Mouse (Mus musculus) G1E (cell line): ENCODE results near the gene Coro1a. TPM values are rescaled to one million over a fixed set of nuclear protein-coding genes. Genes with fewer than 3 reads are reported as not detected.

ENCODE experiments used
- ATAC-seq: 2 replicates; pipeline ENCODE4 v1.8.0; 2016; ENCODE audit warnings: mild to moderate bottlenecking; ENCODE audit not compliant: insufficient number of reproducible peaks, poor library complexity, low FRiP score, severe bottlenecking; ENCODE audit errors: extremely low read depth
- DNase-seq: peaks from one replicate; pipeline ENCODE4 v3.0.0; 2012; ENCODE audit warnings: low spot score
- H3K27me3 ChIP-seq: 2 replicates; pipeline ENCODE4 v1.6.1; 2012; ENCODE audit warnings: mild to moderate bottlenecking, low read length, inconsistent platforms; ENCODE audit not compliant: insufficient read depth
- H3K36me3 ChIP-seq: replicated peaks from 2 replicates; pipeline ENCODE3; 2012; ENCODE audit warnings: mild to moderate bottlenecking, inconsistent platforms
- H3K4me1 ChIP-seq: 2 replicates; pipeline ENCODE4 v1.6.1; 2012; ENCODE audit warnings: low read depth, low read length, inconsistent platforms, mixed read lengths; ENCODE audit not compliant: insufficient read depth
- H3K4me3 ChIP-seq: 2 replicates; pipeline ENCODE4 v1.5.1; 2012; ENCODE audit warnings: low read depth, mild to moderate bottlenecking, inconsistent platforms, low read length, moderate library complexity, mixed read lengths
- H3K9me3 ChIP-seq: replicated peaks from 2 replicates; pipeline ENCODE4 v1.6.1; 2012; ENCODE audit warnings: inconsistent platforms
- CTCF ChIP-seq: IDR thresholded peaks from 2 replicates; pipeline ENCODE4 v1.5.1; 2012; ENCODE audit warnings: low read depth, low read length, inconsistent platforms, mixed read lengths
- GATA1 ChIP-seq: IDR thresholded peaks from 2 replicates; pipeline ENCODE4 v1.6.1; 2012; ENCODE audit warnings: borderline replicate concordance, low read length, inconsistent platforms, mixed read lengths
- GATA2 ChIP-seq: IDR thresholded peaks from 2 replicates; pipeline ENCODE4 v1.6.1; 2012; ENCODE audit warnings: low read depth, low read length, inconsistent platforms, borderline replicate concordance
- POLR2AphosphoS5 ChIP-seq: IDR thresholded peaks from 2 replicates; pipeline ENCODE4 v1.6.1; 2012; ENCODE audit warnings: low read depth, low read length, inconsistent platforms; ENCODE audit not compliant: insufficient replicate concordance
- TAL1 ChIP-seq: conservative IDR thresholded peaks from 2 replicates; pipeline ENCODE4 v1.6.1; 2012; ENCODE audit warnings: low read depth, low read length, inconsistent platforms, mixed read lengths
- polyA plus RNA-seq: library from polyadenylated mRNA; stranded (reverse); fragments of >175 nt; gene quantifications from 2 replicates; pipeline ENCODE4 v1.2.3, GENCODE M21; 2012
- total RNA-seq, 2 experiments: library from RNA; stranded (forward) in 1 of 2; stranded (reverse) in 1 of 2; fragments of 200-1000 nt in 1 of 2; fragments of >200 nt in 1 of 2; fragmentation: Nextera tagmentation in 1 of 2; gene quantifications; 2 replicates each; pipeline ENCODE4 v1.2.3; 2014 to 2017

The Coro1a gene
- total and polyA plus RNA-seq, 3 experiments = 36.0 to 186 (median 162) TPM

GRCm38 (mm10) chr7:126668452-126668851 lies 39.1 kb downstream of the Coro1a start:
- H3K9me3 ChIP-seq = no peaks in the 10 kb centered on the region
- ATAC-seq (no peak), DNase-seq (no peak)
- no peak overlapping the region for H3K4me3 ChIP-seq
- no peaks in the 10 kb centered on the region for H3K27me3 ChIP-seq
- H3K4me1 ChIP-seq = peaks cover 14% of the 10 kb centered on the region
- peaks cover 97% of the 10 kb centered on the region for H3K36me3 ChIP-seq
- TF ChIP-seq POLR2AphosphoS5 (no peak), CTCF (no peak), TAL1 (no peak), GATA1 (no peak), GATA2 (no peak)

DNA sequence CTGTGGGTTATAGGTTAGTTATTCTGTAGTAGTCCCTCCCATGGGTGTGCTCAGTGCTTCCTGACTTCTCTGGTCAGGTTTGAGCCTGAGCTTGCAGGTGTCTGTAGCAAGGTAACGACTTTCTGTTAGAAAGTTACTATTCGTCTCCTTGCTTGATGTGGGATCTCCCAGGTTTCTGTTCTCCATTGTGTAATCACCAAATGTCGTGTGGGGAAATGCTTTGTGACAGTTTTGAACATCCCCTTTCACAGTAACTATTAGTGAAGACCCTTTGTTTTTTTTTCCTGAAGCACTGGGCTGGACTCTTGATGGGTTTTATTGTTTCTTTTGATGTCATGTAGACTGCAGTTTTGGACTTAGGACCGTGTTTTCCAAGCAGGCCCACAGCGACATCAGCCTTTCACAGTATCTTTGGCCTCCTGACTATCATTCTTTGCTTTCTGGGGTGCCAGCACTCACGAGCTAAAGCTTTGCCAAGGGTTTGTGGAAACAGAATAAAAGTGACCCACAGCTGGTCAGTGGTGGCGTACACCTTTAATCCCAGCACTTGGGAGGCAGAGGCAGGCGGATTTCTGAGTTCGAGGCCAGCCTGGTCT lies 40.0 kb downstream of the Coro1a start:
- Histone ChIP-seq H3K4me3 (no peak overlapping the region), H3K4me1 (peaks cover 19% of the 10 kb centered on the region), H3K27me3 (no peaks in the 10 kb centered on the region), H3K9me3 (no peaks in the 10 kb centered on the region), H3K36me3 (peaks cover 97% of the 10 kb centered on the region)
- DNase-seq (no peak), ATAC-seq (no peak)
- TF ChIP-seq GATA2 (no peak), TAL1 (no peak), GATA1 (no peak)

DNA sequence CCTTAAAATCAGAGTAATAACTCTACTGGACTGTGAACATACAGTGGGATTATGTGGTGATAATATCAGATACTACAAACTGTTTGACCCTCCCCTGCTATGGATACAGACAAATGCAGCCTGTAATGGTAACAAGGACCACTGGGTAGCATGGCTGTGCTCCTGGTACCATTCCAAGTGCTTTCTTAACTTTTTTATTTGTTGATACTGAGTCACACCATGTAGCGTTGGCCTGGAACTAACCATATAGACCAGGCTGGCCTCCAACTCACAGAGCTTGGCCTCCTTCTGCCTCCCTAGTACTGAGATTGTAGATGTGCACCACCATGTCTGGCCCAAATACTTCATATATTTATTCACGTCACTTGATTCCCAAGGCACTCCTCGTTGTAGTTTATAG lies 42.3 kb downstream of the Coro1a start:
- peaks cover 22% of the 10 kb centered on the region for H3K4me1 ChIP-seq
- no peaks in the 10 kb centered on the region for H3K9me3 ChIP-seq
- H3K4me3 ChIP-seq = no peak overlapping the region
- H3K27me3 ChIP-seq = no peaks in the 10 kb centered on the region
- TF ChIP-seq GATA1 (no peak), POLR2AphosphoS5 (no peak), CTCF (no peak), GATA2 (no peak), TAL1 (no peak)
- ATAC-seq (no peak), DNase-seq (no peak)
- peaks cover 90% of the 10 kb centered on the region for H3K36me3 ChIP-seq

DNA sequence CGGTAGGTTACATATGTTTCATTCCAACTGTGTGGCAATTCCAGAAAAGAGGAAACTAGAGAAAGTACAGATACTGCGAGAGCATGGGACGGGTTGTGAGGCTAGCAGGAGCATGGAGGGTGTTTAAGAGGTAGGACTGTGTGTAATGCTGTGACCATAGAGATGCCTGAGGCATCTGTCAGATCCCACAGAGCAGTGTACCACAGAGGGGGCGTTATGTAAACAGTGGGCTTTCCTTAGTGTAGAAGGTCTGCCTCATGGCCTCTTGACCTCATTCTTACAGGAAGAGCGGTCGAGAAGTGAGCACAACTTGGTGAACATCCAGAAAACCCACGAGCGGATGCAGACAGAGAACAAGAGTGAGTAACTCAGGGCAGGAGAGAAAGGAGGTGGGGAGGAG lies 43.9 kb downstream of the Coro1a start:
- H3K36me3 ChIP-seq = peaks cover 80% of the 10 kb centered on the region
- H3K27me3 ChIP-seq = no peaks in the 10 kb centered on the region
- TF ChIP-seq POLR2AphosphoS5 = no peak
- no peak for TF ChIP-seq GATA1
- no peak for TF ChIP-seq TAL1
- ATAC-seq = no peak
- H3K9me3 ChIP-seq = no peaks in the 10 kb centered on the region
- peaks cover 29% of the 10 kb centered on the region for H3K4me1 ChIP-seq
- DNase-seq = no peak
- H3K4me3 ChIP-seq = no peak overlapping the region

- no peak for TF ChIP-seq TAL1
- TF ChIP-seq CTCF = no peak
- no peak for TF ChIP-seq GATA2
- no peak for TF ChIP-seq GATA1
- TF ChIP-seq POLR2AphosphoS5 = no peak
- Histone ChIP-seq H3K27me3 (no peaks in the 10 kb centered on the region), H3K4me3 (no peak overlapping the region), H3K4me1 (peaks cover 58% of the 10 kb centered on the region), H3K36me3 (peaks cover 56% of the 10 kb centered on the region), H3K9me3 (no peaks in the 10 kb centered on the region)
- ATAC-seq (no peak), DNase-seq (no peak)
These were observed 47.8 kb downstream of the Coro1a start for GRCm38 (mm10) chr7:126659771-126660170.

DNA sequence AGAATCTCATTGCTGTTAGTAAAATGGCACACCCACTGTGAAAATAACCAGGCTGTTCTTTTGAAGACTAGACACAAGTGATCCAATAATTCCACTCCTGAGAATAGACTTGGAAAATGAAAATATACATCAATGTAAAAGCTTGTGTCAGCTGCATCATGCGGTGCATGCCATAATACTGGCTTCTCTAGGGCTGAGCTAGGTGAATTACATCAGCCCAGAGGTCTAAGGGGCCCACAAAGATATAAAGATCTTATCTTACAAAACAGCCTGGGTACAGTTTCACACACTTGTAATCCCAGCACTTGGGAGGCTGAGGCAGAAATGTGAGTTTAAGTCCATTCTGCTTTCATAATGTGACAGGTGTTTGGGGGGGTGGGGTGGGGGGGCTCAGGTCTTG lies 50.1 kb downstream of the Coro1a start:
- TF ChIP-seq GATA2 (no peak), TAL1 (no peak), GATA1 (no peak), CTCF (no peak), POLR2AphosphoS5 (no peak)
- Histone ChIP-seq H3K9me3 (no peaks in the 10 kb centered on the region), H3K36me3 (peaks cover 47% of the 10 kb centered on the region), H3K4me1 (peaks cover 67% of the 10 kb centered on the region), H3K27me3 (no peaks in the 10 kb centered on the region), H3K4me3 (no peak overlapping the region; the same call in 1 of the 2 replicates)
- ATAC-seq = peak; percentile 45; the same call in 1 of the 2 replicates
- DNase-seq = no peak

GRCm38 (mm10) chr7:126655695-126656094 lies 51.9 kb downstream of the Coro1a start:
- Histone ChIP-seq H3K36me3 (peaks cover 41% of the 10 kb centered on the region), H3K27me3 (no peaks in the 10 kb centered on the region), H3K4me3 (no peak overlapping the region), H3K4me1 (peaks cover 82% of the 10 kb centered on the region), H3K9me3 (no peaks in the 10 kb centered on the region)
- no peak for TF ChIP-seq CTCF
- TF ChIP-seq POLR2AphosphoS5 = no peak
- TF ChIP-seq GATA1 = no peak
- TF ChIP-seq TAL1 = no peak
- no peak for TF ChIP-seq GATA2
- DNase-seq = no peak
- ATAC-seq = no peak
